Mouse (Mus musculus): ENCODE data around the gene OR5BS1P.
"Not testable (repeated sequence)": the region's sequence is repeated elsewhere in the genome, so short reads cannot be mapped to it uniquely, and the experiment has no call there.

Gene OR5BS1P

DNA sequence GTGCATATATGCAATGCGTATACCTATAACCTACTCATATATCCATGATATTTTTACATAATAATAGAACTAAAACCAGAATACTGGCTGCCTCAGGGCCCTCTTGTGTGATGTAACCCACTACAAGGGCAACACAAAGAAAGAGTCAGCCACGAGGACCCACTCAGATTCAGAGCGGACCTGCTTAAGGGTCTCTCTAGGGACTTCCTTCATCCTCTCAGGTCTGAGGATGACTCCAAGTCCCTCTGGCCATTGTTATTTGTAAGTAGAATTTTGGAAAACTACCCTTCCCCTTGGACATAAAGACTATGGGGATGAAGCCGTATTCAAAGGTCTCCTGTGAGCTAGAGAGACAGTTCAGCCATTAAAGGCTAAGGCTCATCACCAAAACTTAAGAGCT lies at the start of gene OR5BS1P:
Gene OR5BS1P, plus strand, starts transcription at position 301 of the 400 bp plus-strand sequence.
- no peak for DNase-seq

DNA sequence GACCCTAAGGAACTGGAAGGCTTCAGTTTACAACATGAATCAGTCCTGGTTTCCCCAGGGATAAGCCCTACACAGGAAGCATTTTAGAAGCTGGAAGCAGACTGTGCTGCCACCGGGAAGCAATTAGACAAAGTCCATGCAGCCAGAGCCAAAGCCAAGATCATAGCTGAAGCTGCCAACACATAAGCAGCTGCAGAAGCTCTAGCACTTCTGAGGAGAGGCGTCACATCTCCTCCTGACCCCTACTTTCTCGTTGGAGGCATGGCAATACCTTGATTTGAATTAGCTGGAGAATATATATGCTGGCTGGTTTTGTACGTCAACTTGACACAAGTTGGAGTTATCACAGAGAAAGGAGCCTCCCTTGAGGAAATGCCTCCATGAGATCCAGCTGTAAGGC lies 48.8 kb upstream of the OR5BS1P start:
- DNase-seq = no peak

DNA sequence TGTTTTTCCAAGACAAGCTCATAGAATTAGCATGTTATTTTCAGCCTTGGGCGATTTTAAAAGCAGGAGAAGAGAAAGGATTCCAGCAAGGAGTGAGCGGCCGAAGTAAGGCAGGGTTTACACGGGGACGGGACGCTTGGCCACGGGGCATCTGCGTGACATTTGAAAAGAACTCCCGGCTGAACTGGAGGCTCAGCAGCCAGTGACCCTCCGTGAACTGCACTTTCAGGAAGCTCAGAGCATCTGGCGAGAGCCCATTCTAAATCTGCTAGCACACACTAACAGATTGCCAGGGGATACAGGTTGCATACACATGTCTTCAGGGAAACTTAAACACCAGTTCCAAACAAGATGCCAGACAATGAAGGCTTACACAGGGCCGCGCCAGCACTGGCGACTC lies 45.4 kb upstream of the OR5BS1P start:
- DNase-seq = no peak

DNA sequence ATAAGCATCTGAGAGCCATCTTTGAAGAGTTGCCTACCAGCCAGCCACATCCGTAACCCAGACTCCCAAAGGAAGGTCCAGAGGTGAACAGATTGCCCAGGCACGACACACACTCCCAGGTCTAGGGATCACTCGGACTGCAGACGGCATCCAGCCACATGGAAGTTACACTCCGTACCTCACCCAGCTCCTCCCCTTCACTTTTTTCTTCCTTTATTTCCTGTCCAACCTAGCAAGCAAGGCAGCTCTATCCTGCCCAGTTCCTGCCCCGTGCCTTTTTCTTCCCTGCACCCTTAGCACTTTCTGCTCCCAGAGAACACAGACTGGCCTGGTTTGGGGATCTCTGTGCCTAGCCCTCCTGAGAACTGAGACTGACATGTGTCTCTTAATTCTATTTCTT lies 44.9 kb upstream of the OR5BS1P start:
- no peak for DNase-seq

DNA sequence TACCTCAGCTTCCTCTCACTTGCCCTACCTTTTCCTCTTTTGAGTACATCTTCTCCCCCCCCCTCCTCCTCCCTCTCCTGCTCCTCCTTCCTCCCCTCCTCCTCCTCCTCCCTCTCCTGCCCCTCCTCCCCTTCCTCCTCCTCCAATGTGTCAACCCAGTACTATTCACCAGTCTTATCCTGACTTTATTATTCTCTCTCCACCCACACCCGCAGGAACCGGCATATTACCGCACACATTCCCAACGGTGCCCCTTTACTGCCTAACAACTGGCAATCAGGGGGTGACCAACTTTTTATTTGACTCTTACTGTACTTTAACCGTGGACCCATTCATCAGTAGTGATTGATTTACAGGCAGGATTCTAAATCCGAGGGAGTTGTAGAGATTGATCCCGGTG lies 44.5 kb upstream of the OR5BS1P start:
- no peak for DNase-seq

DNA sequence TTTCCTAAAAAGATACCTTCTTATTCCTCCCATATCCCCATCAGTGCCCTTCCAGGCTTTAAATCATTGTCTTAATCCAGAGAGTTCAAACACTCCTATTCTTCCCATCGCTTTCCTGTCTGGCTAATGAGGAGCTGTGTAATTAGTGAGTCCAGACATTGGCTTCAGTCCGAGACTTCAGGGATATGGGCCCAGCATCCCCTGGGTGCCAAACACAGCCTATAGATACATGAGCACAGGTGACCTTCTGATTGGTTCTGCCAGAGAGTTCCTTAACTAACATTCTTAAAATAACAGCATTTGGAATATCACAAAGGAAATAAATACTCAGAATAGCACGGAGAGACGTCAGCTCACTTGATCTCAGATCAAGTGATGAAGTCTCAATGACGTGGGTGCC lies 38.8 kb upstream of the OR5BS1P start, which contains the start of gene Olfr282:
Gene Olfr282, plus strand, starts transcription at position 301 of the 400 bp plus-strand sequence.
- DNase-seq = not testable (repeated sequence)

DNA sequence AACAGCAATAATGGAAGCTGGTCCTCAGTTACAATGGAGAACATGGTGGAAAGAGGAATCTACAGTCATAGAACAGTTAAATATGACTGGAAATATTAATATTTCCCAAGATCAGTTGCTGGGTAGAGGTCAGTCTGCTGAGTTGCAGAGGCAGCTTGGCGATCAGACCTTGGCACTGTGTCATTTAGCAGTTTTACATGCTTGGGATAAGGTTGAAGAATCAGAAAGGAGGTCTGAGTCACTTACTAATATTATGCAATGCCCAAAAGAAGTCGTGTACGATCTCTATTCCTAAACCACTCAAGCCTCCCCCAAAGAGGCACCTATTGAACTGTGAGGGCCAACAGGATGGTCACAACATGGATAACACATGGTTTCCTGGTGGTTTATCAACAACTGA lies 25.1 kb upstream of the OR5BS1P start:
- no peak for DNase-seq

DNA sequence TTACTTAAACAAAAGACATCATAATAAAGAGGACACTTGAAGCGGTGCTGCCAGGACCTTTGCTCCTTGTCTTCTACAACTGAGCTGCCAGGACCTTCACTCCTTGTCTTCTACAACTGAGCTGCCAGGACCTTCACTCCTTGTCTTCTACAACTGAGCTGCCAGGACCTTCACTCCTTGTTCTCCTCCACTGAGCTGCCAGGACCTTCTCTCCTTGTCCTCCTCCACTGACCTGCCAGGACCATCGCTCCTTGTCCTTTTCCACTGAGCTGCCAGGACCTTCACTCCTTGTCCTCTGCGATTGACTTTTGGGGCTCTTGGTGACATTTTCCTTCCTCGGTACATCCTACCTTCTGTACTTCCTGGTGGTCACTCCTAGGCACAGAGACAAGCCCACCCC lies 21.2 kb upstream of the OR5BS1P start:
- DNase-seq = peak; percentile 45 to 79

DNA sequence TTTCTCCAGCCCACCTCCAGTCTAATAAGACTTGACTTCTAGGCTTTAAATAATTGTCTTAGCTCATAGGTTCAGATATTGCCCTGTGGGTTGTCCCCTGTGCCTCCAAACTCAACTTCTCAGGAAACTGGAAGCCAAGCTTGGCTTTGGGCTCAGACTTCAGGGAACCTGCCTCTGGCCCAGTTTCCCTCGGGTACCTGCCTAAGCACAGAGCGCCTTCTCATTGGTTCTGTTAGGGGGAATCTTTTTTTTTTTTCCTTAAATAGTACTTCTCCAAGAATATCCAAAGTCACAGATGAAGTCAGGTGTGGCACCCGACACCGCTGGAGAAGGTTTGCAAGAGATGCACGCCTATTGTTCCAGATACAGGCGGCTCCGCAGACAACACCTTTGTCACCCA lies 17.4 kb upstream of the OR5BS1P start, which contains the start of gene Olfr281:
Gene Olfr281, plus strand, starts transcription at position 301 of the 400 bp plus-strand sequence.
- DNase-seq = no peak

DNA sequence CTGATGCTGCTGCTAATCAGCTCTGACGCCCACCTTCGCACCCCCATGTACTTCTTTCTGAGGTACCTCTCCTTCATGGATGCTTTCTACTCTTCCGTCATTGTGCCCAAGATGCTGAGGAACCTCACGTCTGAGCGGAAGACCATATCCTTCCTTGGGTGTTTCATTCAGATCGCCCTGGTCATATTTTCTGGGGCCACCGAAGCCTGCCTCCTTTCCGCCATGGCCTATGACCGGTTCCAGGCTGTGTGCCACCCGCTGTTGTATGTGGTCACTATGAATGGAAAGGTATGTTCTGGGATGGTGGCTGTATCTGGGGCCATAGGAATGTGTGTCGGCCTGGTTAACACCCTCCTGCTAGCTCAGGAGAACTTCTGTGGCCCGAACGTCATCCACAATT lies 1.8 kb downstream of the OR5BS1P start:
- no peak for DNase-seq

DNA sequence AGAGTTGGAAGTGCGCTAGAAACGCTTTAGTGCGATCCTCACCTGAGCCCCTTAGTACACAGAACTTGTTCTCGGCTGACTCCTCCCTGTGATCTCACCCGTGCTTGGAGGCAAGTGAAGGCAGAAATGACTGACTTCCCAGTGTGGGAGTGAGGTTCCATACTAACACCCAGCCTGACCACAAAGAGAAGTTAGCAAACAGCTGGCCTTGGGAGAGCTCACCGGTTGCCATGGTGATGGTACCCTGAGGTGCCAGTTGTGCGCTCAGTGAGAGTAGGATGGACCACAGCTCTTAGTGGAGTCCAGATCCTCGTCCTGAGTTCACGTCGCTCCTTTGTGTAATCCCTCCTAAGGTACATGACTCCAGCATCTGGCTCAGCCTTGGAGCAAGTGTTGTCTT lies 5.3 kb downstream of the OR5BS1P start:
- DNase-seq = no peak

DNA sequence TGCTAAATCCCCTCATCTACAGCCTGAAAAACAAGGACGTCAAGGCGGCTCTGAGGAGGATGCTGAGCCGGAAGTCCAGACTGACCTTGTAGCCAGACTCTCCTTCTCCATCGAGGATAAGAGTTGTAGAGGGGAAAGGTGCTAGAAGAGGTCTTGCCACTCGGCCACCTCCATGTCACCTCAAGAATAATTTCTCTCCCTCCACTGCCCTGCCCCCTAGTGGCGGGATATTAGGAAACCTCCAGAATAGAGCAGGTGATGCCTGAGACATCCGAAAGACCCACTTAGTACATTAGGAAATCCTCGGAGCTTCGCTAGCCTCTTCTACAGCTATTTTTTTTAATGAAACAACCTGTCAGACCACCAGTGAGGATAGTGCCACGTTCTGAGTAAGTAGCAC lies 5.7 kb downstream of the OR5BS1P start:
- DNase-seq = peak; percentile 48 to 67

DNA sequence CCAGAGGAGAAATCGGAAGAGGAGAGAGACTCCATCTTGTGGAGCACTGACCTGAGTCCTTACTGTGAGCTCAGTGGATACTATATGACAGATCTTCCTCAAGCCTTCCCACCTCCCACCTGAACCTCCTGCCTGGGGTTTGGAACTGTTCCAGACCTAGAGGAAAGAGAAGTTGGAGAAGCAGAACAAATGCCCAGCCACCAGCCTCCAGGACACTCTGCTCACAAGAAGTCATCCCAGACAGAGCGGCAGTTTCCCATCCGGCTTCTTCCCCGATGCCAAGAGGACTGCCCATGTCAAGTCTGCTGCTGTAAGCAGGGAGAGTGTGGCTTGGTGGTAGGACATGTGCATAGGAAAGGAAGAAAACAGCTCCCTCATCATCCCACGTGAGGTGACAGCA lies 6.6 kb downstream of the OR5BS1P start:
- no peak for DNase-seq

DNA sequence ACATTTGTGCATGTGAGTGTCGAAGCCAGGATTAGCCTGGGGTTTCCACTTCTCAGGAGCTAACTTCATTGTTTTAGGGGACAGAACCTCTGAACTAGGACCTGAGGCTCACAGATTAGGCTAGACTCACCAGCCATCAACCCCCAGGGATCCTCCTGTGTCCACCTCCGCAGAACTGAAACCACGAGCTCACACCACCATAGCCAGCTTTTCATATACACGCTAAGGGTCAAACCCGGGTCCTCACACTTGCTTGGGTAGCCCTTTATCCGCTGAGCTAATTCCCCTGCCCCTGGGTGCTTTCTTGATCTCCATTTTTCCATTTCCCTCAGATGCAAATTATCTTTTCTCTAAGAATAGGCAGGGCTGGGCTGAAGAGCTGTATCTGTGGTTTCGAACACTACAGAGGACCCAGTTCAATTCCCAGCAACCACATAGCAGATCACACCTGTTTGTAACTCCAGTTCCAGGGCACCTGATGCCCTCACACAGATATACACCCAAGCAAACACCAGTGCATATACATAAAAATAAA lies 9.9 kb downstream of the OR5BS1P start:
- no peak for DNase-seq

DNA sequence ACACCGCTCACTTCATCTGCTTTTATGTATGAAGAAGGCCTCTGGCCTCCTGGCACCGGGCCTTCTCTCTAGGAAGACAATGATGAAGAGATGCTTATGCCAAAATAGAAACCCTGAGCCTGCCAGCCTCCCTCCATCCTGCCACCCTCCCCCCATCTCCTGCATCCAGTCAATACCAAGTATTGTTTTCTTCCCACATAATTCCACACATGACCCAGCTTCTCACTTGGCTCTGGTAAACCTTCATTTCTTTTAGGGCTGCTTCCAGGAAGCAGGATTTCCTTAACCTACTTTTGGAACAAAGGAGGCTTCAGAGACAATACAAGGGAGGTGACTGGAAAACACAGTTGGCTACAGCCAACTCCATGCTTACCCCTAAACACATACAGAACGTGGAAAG lies 13.0 kb downstream of the OR5BS1P start, which contains the start of gene Lalba:
Gene Lalba, minus strand, starts transcription at position 21 of the 400 bp plus-strand sequence.
- DNase-seq = peak in 1 of 2 experiments; percentile 10

DNA sequence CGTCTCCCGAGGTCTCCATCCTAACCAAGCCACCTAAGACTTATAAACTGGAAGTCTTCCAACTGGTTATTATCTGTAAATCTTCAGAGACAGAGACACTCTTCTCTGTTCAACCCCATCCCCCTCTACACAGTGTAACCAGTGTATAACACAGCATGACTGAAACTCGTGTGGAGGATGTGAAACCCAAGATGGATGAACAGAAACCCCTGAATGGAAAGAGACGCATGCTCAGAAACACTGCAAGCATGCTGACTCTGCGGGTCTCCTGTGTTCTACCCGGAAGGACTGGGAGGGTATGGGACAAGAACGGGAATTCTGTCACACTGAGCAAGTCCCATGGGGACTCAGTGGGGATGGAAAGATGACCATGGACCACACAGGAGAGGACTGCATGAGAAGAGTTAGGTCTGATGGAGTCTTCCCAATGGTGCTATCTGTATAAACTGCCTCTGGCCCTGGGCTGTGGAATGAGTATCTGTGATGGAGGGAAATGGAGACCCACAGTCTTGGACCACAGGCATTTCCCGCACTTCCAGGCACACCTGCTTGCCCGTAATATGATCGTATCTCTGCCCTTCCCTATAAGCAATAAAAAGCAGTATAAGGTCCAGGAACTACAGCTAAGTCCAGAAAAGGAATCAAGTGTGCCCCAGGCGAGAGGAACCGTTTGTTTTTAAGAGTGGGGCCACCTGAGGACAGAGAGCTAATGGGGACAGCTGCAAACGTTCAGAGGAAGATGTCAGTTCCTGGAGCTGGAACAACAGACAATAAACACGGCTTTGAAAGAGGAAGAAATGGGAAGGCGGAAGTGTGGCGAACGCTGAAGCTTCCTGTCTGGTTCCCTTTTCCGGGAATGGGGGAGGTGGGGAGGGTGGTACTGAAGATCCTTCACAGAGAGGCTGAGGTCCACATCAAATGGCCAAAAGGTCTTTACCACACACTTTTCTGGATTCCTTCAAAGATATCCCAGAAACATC lies 14.5 kb downstream of the OR5BS1P start:
- peak; percentile 32 to 58 for DNase-seq

DNA sequence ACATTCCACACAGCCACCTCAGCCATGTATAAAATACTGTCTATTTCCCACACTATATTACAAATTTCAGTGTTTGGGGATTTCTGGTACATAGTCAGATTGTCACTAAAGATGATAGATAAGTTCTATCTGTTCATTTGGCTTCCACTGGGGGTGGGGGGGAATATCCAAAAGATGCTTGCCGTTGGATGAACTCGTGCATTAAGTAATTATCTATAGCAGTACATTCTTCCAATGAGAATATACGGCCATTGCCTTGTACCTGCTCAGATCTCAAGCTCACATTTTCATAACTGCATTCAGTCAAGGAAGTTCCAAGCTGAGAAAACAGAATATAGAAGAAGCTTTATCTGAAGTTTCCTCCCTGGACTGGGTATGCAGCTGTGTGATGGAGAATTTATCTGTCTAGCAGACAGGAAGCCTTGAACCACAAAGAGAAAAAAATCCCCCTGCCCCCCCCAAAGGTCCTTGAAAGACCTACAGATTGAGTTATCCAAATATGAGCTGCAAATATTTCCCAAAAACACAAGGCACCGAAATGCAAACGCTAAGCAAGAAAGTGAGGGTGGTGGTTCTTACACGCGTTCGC lies 16.8 kb downstream of the OR5BS1P start:
- DNase-seq = no peak

DNA sequence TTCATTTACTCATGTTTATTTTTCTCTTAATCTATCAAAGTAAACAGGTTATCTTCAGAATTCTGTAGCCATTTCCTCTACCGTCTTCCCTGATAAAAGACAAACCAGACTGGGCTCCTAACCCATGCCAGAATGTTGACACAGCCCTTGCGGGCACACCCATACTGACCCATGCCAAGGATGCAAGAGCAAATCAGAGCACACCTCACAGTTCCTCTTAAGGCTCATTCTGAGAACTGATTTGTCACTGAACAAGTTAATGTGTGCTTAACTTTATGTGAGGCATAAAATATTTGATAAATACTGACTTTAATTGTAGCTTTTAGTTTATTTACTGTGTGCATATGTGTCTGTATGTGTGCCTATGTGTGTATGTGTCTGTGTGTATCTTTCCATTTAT lies 21.6 kb downstream of the OR5BS1P start:
- DNase-seq = no peak

DNA sequence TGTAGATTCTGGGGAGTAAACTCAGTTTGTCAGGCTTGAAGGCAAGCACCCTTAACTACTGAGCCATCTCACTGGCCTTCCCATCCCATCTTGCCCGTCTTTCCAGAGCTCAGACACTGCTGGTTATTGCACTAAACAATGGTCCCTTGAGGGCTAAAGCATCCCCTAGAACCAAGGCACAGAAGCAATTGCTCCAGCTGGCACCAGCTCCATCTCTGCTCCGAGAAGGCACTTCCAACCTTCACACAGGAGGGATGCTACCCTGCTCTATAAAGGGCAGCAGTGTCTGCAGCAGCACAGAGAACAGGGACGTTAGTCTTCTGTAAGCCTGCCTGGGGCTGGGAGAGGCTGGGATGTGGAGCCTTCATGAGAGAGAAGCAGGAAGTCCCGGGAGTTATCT lies 22.4 kb downstream of the OR5BS1P start, which contains the start of gene Olfr279:
Gene Olfr279, plus strand, starts transcription at position 301 of the 400 bp plus-strand sequence.
- no peak for DNase-seq

DNA sequence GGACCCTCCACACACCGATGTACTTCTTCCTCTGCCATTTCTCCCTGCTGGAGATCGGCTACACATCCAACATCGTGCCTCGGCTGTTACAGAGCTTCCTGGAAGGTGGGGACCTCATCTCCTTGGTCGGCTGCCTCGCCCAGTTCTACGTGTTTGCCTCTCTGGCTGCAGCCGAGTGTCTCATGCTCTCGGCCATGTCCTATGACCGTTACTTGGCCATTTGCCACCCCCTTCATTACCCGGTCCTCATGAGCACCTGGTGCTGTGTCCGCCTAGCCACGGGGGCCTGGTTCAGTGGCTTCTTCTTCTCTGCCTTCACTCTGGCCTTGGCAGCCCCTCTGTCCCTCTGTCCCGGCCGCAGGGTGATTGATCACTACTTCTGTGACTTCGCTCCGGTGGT lies 27.9 kb downstream of the OR5BS1P start:
- no peak for DNase-seq

DNA sequence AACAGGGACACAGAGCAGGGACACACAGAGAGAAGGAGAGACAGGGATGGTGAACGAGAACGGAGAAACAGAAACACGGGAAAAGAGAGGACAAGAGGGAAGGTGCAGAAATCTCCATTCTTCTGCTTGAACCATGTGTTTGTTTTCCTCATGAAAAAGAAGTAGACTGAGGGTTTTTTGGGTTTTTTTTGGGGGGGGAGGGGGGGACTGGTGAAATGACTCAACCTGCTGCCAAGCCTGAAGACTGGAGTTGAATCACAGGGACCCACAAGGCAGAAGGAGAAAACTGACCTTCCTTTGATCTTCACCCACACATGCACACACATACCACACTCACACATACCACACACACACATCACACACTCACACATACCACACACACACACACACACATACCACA lies 33.6 kb downstream of the OR5BS1P start:
- no peak for DNase-seq

DNA sequence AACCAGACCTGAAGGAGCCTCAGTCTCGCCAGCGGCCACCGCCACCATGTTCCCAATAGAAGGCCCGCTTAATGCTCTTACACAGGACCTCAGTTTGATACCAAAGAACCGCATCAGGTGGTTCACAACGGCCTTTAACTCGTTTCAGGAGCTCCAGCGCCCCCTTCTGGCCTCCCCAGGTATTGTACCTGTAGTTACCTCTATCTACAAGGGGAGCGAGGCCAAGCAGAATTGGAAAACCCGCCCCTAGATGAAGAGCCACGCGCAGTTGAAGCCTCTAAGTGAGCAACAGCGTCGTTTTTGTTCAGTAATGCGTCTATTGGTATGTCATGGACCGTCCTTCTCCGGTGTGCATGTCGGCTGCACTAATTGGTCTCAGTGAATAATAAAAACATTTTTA lies 34.8 kb downstream of the OR5BS1P start:
- DNase-seq = peak; percentile 66 to 88

DNA sequence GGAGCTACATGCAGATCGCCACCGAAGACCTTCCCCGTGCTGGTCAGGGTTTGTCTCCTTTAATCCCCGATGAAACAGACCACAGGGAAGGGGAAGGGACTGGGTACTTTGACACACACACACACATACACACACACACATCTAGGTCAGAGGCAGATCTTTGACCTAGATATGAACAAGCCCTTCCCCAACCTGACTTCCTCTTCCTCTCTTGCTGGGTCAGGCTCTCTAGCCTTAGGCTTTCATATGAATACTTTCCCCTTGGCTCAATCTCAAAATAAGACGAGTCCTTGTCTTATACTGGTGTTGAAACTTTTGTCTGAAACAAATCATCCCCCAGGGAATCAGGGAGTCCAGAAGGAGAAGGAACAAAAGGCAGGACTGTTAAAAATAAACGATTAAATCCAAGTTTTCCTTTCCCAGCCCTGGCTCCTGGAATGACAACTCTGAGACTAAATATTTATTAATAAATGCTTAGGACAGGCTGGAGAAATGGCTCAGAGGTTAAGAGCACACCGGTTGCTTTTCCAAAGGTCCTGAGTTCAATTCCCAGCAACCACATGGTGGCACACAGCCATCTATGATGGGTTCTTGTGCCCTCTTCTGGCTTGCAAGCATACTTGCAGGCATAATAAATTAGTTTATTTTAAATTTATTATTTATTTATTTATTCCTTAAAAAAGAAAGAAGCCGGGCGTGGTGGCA lies 36.7 kb downstream of the OR5BS1P start:
- peak in 1 of 2 experiments; percentile 20 for DNase-seq
